Mouse (Mus musculus) heart, embryonic 14.5 days (tissue): Measurements from ENCODE around the gene Lztfl1. TPM values are rescaled to one million over a fixed set of nuclear protein-coding genes. Genes with fewer than 3 reads are reported as not detected.
A peak's percentile ranks its signal among the peaks of the same experiment; 100 is the strongest.

Source experiments
- ATAC-seq: fragments of 200-750 bp; cut with Nextera tagmentation; 2 replicates; pipeline ENCODE4 v1.8.0; 2017; ENCODE audit warnings: low read depth, moderate TSS enrichment; ENCODE audit not compliant: insufficient number of reproducible peaks, insufficient read depth, low FRiP score
- H3K27ac ChIP-seq, 2 experiments: fragments of 200-500 bp in 1 of 2; fragments of 300-500 bp in 1 of 2; sonication (generic) in 1 of 2; replicated peaks in 1 of 2; 2 replicates each; pipeline ENCODE4 v1.5.1; 2012 to 2014; ENCODE audit warnings: low read depth in 2 of 2, low read length in 2 of 2, control low read depth in 1 of 2, mild to moderate bottlenecking in 1 of 2, mixed read lengths in 1 of 2; ENCODE audit not compliant: control insufficient read depth in 1 of 2, insufficient read depth in 1 of 2
- H3K27me3 ChIP-seq: fragments of 300-500 bp; sonication (generic); 2 replicates; pipeline ENCODE4 v1.6.1; 2014; ENCODE audit warnings: mild to moderate bottlenecking, low read length, control low read depth; ENCODE audit not compliant: control insufficient read depth, insufficient read depth
- H3K36me3 ChIP-seq: fragments of 300-500 bp; sonication (generic); 2 replicates; pipeline ENCODE4 v1.6.1; 2014; ENCODE audit warnings: mild to moderate bottlenecking, control low read depth, low read length, mixed read lengths; ENCODE audit not compliant: control insufficient read depth, insufficient read depth
- H3K4me1 ChIP-seq, 2 experiments: fragments of 200-500 bp in 1 of 2; fragments of 300-500 bp in 1 of 2; sonication (generic) in 1 of 2; 2 replicates each; pipeline ENCODE4 v1.6.1; 2012 to 2014; ENCODE audit warnings: low read length in 2 of 2, control low read depth in 1 of 2, mixed read lengths in 1 of 2; ENCODE audit not compliant: control insufficient read depth in 2 of 2, insufficient read depth in 2 of 2
- H3K4me2 ChIP-seq: fragments of 300-500 bp; sonication (generic); 2 replicates; pipeline ENCODE4 v1.6.1; 2014; ENCODE audit warnings: mild to moderate bottlenecking, low read length
- H3K4me3 ChIP-seq, 2 experiments: fragments of 200-500 bp in 1 of 2; fragments of 300-500 bp in 1 of 2; sonication (generic) in 1 of 2; 2 replicates each; pipeline ENCODE4 v1.5.1; 2012 to 2014; ENCODE audit warnings: low read length in 2 of 2, mild to moderate bottlenecking in 2 of 2, control low read depth in 1 of 2, low read depth in 1 of 2, moderate library complexity in 1 of 2; ENCODE audit not compliant: control insufficient read depth in 1 of 2, insufficient read depth in 1 of 2
- H3K9ac ChIP-seq: fragments of 300-500 bp; sonication (generic); 2 replicates; pipeline ENCODE4 v1.6.1; 2014; ENCODE audit warnings: mild to moderate bottlenecking, low read length
- H3K9me3 ChIP-seq: fragments of 300-500 bp; sonication (generic); 2 replicates; pipeline ENCODE4 v1.6.1; 2016; ENCODE audit warnings: low read length, control low read depth; ENCODE audit not compliant: control insufficient read depth
- WGBS: fragments of 180-500 bp; shearing (Covaris S2); extraction: QIAGEN DNeasy Blood & Tissue Kit; methylation state at CpG from one replicate; pipeline ENCODE4 v1.1.7; 2014; 5-methylcytosine and 5-hydroxymethylcytosine counted together
- polyA plus RNA-seq: library from polyadenylated mRNA; unstranded; fragments of >200 nt; fragmentation: Nextera tagmentation; extraction: Ambion mirVana; gene quantifications from 2 replicates; pipeline ENCODE4 v1.2.1, GENCODE M21; 2014

The Lztfl1 gene
- polyA plus RNA-seq, 1 experiment from 2014 or later, result 39.3 TPM

DNA sequence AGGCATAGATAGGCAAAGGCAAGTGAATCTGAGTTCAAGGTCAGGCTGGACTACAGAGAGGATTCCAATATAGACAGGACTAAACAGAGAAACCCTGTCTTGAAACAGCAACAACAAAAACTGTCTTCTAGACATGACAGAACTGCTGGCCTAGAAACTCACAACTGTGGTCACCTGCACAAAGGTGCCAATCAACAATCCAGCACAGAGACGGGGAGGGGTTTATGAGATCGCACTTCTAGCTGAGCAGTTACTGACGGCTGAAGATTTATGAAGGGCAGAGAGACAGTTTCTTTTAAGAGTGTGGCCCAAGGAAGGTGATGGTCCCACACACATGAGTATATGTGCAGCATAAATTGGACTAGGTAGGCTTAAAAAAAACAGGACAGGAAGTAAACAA is 1.2 kb downstream of the Lztfl1 start:
- Histone ChIP-seq H3K4me3 (peak overlapping the region in 1 of 2 experiments; percentile 59; a peak in 1 of 4 replicates), H3K9ac (peak overlapping the region; percentile 76), H3K36me3 (peaks cover 12% of the 10 kb centered on the region), H3K27ac (no peak overlapping the region), H3K27me3 (no peaks in the 10 kb centered on the region; the same call in 1 of the 2 replicates), H3K4me1 (peaks cover 2 to 6% of the 10 kb centered on the region in 2 experiments; a peak in 3 of 4 replicates), H3K9me3 (no peaks in the 10 kb centered on the region), H3K4me2 (peak overlapping the region; percentile 79)
- ATAC-seq, result no peak
- 60% methylated on average over 3 of the region's 3 CpGs for WGBS

DNA sequence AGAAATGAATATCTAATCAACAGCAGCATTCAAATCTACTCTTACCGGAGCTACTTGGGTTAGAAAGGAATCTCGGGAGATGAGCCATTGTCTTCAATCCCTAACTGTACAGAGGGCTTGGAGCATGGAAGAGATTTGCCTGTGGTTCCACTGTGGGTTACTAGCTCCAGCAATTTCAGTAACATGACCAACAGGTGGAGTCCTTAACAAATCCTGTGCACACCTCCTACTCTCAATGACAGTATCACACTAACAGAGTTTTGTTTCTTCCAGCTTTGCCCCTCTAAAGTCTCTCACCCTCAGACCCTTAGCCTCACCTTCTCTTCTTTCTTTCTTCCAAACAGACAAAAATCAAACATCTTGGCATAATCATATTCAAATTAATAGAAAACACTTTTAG is 4.4 kb downstream of the Lztfl1 start:
- WGBS, result 79% methylated on average over 2 of the region's 2 CpGs
- H3K4me2 ChIP-seq, result no peak overlapping the region
- H3K36me3 ChIP-seq, result peaks cover 37% of the 10 kb centered on the region
- no peak overlapping the region for H3K9ac ChIP-seq
- no peaks in the 10 kb centered on the region for H3K9me3 ChIP-seq
- no peaks in the 10 kb centered on the region for H3K27me3 ChIP-seq
- ATAC-seq, result no peak
- H3K4me1 ChIP-seq, result peaks cover 2 to 6% of the 10 kb centered on the region in 2 experiments; a peak in 3 of 4 replicates
- H3K27ac ChIP-seq, result no peak overlapping the region
- no peak overlapping the region for H3K4me3 ChIP-seq

DNA sequence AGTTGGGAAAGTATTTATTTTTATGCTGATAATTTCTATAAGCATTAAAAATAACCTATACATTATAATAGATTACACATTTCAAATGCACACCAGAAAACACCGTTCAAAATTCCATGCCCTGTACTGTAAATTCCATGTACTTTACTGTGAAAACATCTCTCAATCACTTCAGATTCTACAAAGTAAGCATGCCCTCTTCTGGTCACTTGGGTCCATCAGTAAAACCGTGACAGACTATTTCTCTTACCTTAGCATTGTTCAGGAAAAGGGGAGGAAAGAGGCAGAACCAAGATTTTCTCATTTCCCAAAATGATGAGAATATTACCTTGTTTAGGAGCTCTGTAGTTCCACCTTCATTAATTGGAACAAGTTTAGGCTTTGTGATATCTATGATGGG is 8.3 kb downstream of the Lztfl1 start:
- Histone ChIP-seq H3K27me3 (no peaks in the 10 kb centered on the region), H3K9ac (no peak overlapping the region), H3K4me2 (no peak overlapping the region), H3K27ac (no peak overlapping the region), H3K36me3 (peaks cover 53% of the 10 kb centered on the region), H3K9me3 (no peaks in the 10 kb centered on the region), H3K4me1 (no peaks in the 10 kb centered on the region), H3K4me3 (no peak overlapping the region)
- WGBS, result 40% methylated on average over 2 of the region's 2 CpGs
- ATAC-seq, result no peak

DNA sequence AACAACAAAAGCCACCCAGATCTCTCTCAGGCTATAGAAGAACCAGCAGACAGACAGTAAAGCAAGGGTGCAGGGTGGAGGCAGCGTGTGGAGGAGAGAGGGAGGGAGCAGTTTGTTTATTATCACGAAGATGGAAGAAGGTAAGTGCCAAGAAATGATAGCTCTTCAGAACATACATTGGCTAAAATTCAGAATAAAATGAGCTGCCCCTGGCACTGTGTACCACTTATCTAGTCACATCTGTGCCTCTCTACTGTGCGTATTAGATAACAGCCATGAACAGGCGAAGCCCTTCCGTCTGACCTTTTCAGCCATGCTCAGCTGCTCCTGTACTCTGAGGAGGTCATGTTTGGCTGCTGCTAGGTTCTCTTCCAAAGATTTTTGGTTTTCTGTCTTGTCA is 15.7 kb downstream of the Lztfl1 start:
- Histone ChIP-seq H3K4me2 (no peak overlapping the region), H3K4me1 (no peaks in the 10 kb centered on the region), H3K27me3 (no peaks in the 10 kb centered on the region), H3K9me3 (no peaks in the 10 kb centered on the region), H3K36me3 (peaks cover 52% of the 10 kb centered on the region), H3K27ac (no peak overlapping the region), H3K9ac (no peak overlapping the region), H3K4me3 (no peak overlapping the region)
- WGBS, result 84% methylated on average over 5 of the region's 5 CpGs
- ATAC-seq, result no peak

DNA sequence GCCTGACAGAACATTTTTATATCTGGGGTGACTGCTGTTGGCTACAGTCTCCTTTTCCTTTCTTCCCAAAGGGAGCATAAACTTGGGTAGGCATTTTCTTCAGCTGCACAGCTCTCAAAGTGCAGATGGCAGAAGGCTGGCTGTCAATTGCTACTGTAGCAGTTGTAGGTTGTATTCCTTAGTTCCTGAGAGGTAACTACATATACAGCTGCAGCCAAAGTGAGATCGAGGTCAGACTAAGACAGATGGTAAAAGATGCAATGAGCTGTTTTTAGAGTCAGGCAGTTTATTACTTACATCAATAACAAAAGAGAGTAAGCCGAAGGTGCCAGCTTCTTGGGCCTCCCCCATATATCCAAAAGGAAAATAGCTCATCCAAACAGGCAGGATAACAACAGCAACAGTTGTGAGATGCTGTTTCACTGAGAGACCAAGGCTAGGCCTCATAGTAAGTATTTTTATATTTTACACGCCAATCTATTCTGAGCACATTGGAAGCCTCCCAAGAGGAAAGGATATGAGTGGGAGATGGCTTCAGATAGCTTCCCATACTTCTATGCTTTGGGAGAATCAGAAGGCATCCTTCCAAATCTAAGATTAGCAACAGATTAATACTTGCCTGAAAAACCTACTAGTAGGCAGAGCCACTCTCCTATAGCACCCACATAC is 21.7 kb downstream of the Lztfl1 start:
- WGBS, result 76% methylated on average over 3 of the region's 3 CpGs
- Histone ChIP-seq H3K27me3 (no peaks in the 10 kb centered on the region), H3K36me3 (peaks cover 43% of the 10 kb centered on the region), H3K4me1 (no peaks in the 10 kb centered on the region), H3K9me3 (no peaks in the 10 kb centered on the region), H3K4me2 (no peak overlapping the region), H3K4me3 (no peak overlapping the region), H3K27ac (no peak overlapping the region), H3K9ac (no peak overlapping the region)
- no peak for ATAC-seq

DNA sequence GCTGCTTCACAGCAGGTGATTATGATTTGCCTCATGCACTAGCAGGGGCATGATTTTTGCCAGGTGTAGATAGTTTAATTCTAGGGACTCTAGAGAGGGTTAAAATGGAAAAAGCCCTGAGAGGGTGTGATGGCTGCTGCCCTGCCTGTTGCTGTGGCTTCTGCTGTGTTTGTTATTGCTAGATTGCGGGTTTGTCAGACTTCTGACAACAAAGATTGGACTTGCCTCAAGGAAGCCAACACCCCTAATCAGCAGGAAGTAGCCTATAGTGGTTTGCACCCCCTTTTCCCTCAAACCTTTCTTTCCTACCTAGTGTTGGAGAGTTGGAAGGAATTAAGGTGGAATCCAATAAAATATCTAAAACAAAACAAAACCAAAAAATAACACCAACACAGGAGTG is 29.3 kb downstream of the Lztfl1 start:
- H3K9ac ChIP-seq, result no peak overlapping the region
- H3K4me2 ChIP-seq, result no peak overlapping the region
- H3K4me1 ChIP-seq, result no peaks in the 10 kb centered on the region
- H3K36me3 ChIP-seq, result peaks cover 9% of the 10 kb centered on the region; the same call in 1 of the 2 replicates
- ATAC-seq, result no peak
- WGBS, result 55% methylated on average over 1 of the region's 1 CpGs
- H3K27me3 ChIP-seq, result no peaks in the 10 kb centered on the region
- no peaks in the 10 kb centered on the region for H3K9me3 ChIP-seq
- no peak overlapping the region for H3K4me3 ChIP-seq
- no peak overlapping the region for H3K27ac ChIP-seq

DNA sequence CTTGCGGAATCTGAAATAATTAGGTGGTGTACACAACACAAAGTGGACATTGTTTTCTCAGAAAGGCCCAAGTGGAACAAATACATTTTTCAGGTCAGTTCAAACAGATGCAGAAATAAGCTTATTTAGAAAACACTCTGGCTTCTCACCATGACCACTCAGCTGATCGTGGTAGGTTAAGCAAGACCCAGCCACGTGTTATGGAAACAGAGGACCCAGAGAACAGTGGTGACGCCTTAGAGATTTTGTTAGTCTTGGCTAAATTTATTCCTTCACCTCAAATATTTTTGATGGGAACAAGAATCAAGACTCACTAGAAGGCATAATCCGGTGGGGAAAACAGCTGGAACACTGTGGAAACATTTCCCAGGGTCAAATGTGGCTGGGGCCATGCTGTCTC is 31.3 kb downstream of the Lztfl1 start:
- Histone ChIP-seq H3K27me3 (peaks cover 8% of the 10 kb centered on the region), H3K4me3 (no peak overlapping the region), H3K9me3 (no peaks in the 10 kb centered on the region), H3K9ac (no peak overlapping the region), H3K36me3 (no peaks in the 10 kb centered on the region), H3K4me2 (no peak overlapping the region), H3K4me1 (no peaks in the 10 kb centered on the region), H3K27ac (no peak overlapping the region)
- no peak for ATAC-seq
- WGBS, result 77% methylated on average over 5 of the region's 5 CpGs

DNA sequence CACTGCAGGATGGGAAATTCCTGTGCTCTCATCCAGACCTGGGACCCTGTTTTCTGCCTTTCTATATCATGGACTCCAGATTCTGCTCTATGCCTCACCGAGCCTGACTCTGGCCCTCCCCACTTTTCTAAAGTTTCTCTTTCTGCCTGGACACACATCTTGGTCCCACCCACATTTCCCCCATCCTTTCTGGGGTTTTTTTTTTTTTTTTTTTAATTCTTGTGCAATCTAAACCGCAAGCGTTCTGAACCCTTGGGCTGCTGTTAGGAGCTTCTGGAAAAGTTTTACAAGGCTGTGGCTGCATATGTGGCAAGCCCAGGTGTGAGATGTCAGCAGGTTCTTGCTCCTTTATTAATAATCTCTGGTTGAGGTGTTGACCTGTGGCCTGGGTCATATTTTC is 33.8 kb downstream of the Lztfl1 start:
- Histone ChIP-seq H3K27ac (no peak overlapping the region), H3K9me3 (no peaks in the 10 kb centered on the region), H3K4me2 (no peak overlapping the region), H3K4me3 (no peak overlapping the region), H3K36me3 (no peaks in the 10 kb centered on the region), H3K9ac (no peak overlapping the region), H3K27me3 (peaks cover 33% of the 10 kb centered on the region), H3K4me1 (peaks cover under 1 to 3% of the 10 kb centered on the region in 2 experiments; a peak in 3 of 4 replicates)
- 63% methylated on average over 3 of the region's 3 CpGs for WGBS
- ATAC-seq, result no peak
